Mouse (Mus musculus) T-cell, adult 2 months (primary cell): ENCODE data around the gene Serpina1e.
"Not testable (repeated sequence)": the region's sequence is repeated elsewhere in the genome, so short reads cannot be mapped to it uniquely, and the experiment has no call there.

ENCODE experiments used
- DNase-seq: peaks from one replicate; pipeline ENCODE4 v3.0.0; 2022; ENCODE audit warnings: low spot score

The Serpina1e gene

GRCm38 (mm10) chr12:103962860-103963259, 4.1 kb upstream of the Serpina1e start:
- no peak for DNase-seq

- no peak for DNase-seq
These were observed 3.6 kb upstream of the Serpina1e start for GRCm38 (mm10) chr12:103962337-103962736.

GRCm38 (mm10) chr12:103961716-103962115, 2.9 kb upstream of the Serpina1e start:
- no peak for DNase-seq

- not testable (repeated sequence) for DNase-seq
These were observed 2.2 kb downstream of the Serpina1e start for GRCm38 (mm10) chr12:103956555-103956954.

- not testable (repeated sequence) for DNase-seq
These were observed 5.8 kb downstream of the Serpina1e start for GRCm38 (mm10) chr12:103952972-103953371.

- DNase-seq = no peak
These were observed 12.5 kb downstream of the Serpina1e start for GRCm38 (mm10) chr12:103946243-103946642.

- not testable (repeated sequence) for DNase-seq
These were observed 49.6 kb downstream of the Serpina1e start for GRCm38 (mm10) chr12:103909181-103909580.

- DNase-seq = not testable (repeated sequence)
These were observed 51.0 kb downstream of the Serpina1e start for GRCm38 (mm10) chr12:103907746-103908145.

- DNase-seq = not testable (repeated sequence)
These were observed 53.9 kb downstream of the Serpina1e start, which contains the start of gene Serpina1c for GRCm38 (mm10) chr12:103904837-103905340. Serpina1c (minus strand) TSS chr12:103904887.

- not testable (repeated sequence) for DNase-seq
These were observed 56.8 kb downstream of the Serpina1e start for GRCm38 (mm10) chr12:103901929-103902328.
